Mouse (Mus musculus): Measurements from ENCODE around the gene Tma7. TPM values are rescaled to one million over a fixed set of nuclear protein-coding genes. Genes with fewer than 3 reads are reported as not detected.

Gene Tma7
- polyA plus RNA-seq, 1 experiment from 2014 or later: 719 TPM

- Histone ChIP-seq H3K27me3 (ENCODE audit: control insufficient read depth, insufficient read depth, low read length) (no peaks in the 10 kb centered on the region), H3K4me3 (ENCODE audit: low read depth, low read length) (no peak overlapping the region), H3K27ac (ENCODE audit: low read depth, low read length) (no peak overlapping the region), H3K9ac (ENCODE audit: low read length) (no peak overlapping the region), H3K36me3 (ENCODE audit: control insufficient read depth, insufficient read depth, low read length) (peaks cover 16% of the 10 kb centered on the region), H3K9me3 (ENCODE audit: control insufficient read depth, low read length) (no peaks in the 10 kb centered on the region), H3K4me1 (ENCODE audit: control insufficient read depth, insufficient read depth, low read length) (peaks cover 3% of the 10 kb centered on the region; the same call in 1 of the 2 replicates), H3K4me2 (ENCODE audit: low read depth) (no peak overlapping the region)
- DNase-seq (ENCODE audit: low spot score) (no peak), ATAC-seq (ENCODE audit: insufficient read depth, low FRiP score, low TSS enrichment) (no peak)
- 92% methylated on average over 4 of the region's 4 CpGs for whole genome bisulfite sequencing
Observed at GRCm38 (mm10) chr9:109056916-109057315, 25.5 kb downstream of the Tma7 start.

GRCm38 (mm10) chr9:109056081-109056690 is 26.2 kb downstream of the Tma7 start:
- DNase-seq (ENCODE audit: low spot score) (no peak), ATAC-seq (ENCODE audit: insufficient read depth, low FRiP score, low TSS enrichment) (no peak)
- Histone ChIP-seq H3K4me3 (ENCODE audit: low read depth, low read length) (no peak overlapping the region), H3K4me2 (ENCODE audit: low read depth) (no peak overlapping the region), H3K27ac (ENCODE audit: low read depth, low read length) (no peak overlapping the region), H3K9ac (ENCODE audit: low read length) (no peak overlapping the region), H3K36me3 (ENCODE audit: control insufficient read depth, insufficient read depth, low read length) (peaks cover 15% of the 10 kb centered on the region), H3K4me1 (ENCODE audit: control insufficient read depth, insufficient read depth, low read length) (peaks cover 3% of the 10 kb centered on the region; the same call in 1 of the 2 replicates), H3K9me3 (ENCODE audit: control insufficient read depth, low read length) (no peaks in the 10 kb centered on the region), H3K27me3 (ENCODE audit: control insufficient read depth, insufficient read depth, low read length) (no peaks in the 10 kb centered on the region)
- WGBS: 94% methylated on average over 17 of the region's 17 CpGs

- no peak for ATAC-seq (ENCODE audit: insufficient read depth, low FRiP score, low TSS enrichment)
- Histone ChIP-seq H3K4me2 (ENCODE audit: low read depth) (peak overlapping the region; percentile 26; the same call in 1 of the 2 replicates), H3K4me3 (ENCODE audit: low read depth, low read length) (peak overlapping the region; percentile 12; the same call in 1 of the 2 replicates), H3K36me3 (ENCODE audit: control insufficient read depth, insufficient read depth, low read length) (peaks cover 15% of the 10 kb centered on the region), H3K9me3 (ENCODE audit: control insufficient read depth, low read length) (no peaks in the 10 kb centered on the region), H3K27ac (ENCODE audit: low read depth, low read length) (no peak overlapping the region), H3K27me3 (ENCODE audit: control insufficient read depth, insufficient read depth, low read length) (no peaks in the 10 kb centered on the region), H3K9ac (ENCODE audit: low read length) (peak overlapping the region; percentile 45; the same call in 1 of the 2 replicates), H3K4me1 (ENCODE audit: control insufficient read depth, insufficient read depth, low read length) (peaks cover 3% of the 10 kb centered on the region; the same call in 1 of the 2 replicates)
- DNase-seq (ENCODE audit: low spot score): no peak
- WGBS: 91% methylated on average over 12 of the region's 12 CpGs
Observed at GRCm38 (mm10) chr9:109055271-109056030, 26.9 kb downstream of the Tma7 start.

- peaks cover 3% of the 10 kb centered on the region; the same call in 1 of the 2 replicates for H3K4me1 ChIP-seq (ENCODE audit: control insufficient read depth, insufficient read depth, low read length)
- peak overlapping the region; percentile 12; the same call in 1 of the 2 replicates for H3K4me3 ChIP-seq (ENCODE audit: low read depth, low read length)
- H3K36me3 ChIP-seq (ENCODE audit: control insufficient read depth, insufficient read depth, low read length): peaks cover 12% of the 10 kb centered on the region
- 11% methylated on average over 7 of the region's 7 CpGs for WGBS
- H3K27me3 ChIP-seq (ENCODE audit: control insufficient read depth, insufficient read depth, low read length): no peaks in the 10 kb centered on the region
- H3K9me3 ChIP-seq (ENCODE audit: control insufficient read depth, low read length): no peaks in the 10 kb centered on the region
- H3K9ac ChIP-seq (ENCODE audit: low read length): peak overlapping the region; percentile 45
- ATAC-seq (ENCODE audit: insufficient read depth, low FRiP score, low TSS enrichment): no peak
- no peak overlapping the region for H3K27ac ChIP-seq (ENCODE audit: low read depth, low read length)
- peak overlapping the region; percentile 26 for H3K4me2 ChIP-seq (ENCODE audit: low read depth)
- peak; percentile 47 for DNase-seq (ENCODE audit: low spot score)
Observed at GRCm38 (mm10) chr9:109054712-109055111, 27.7 kb downstream of the Tma7 start.

DNA sequence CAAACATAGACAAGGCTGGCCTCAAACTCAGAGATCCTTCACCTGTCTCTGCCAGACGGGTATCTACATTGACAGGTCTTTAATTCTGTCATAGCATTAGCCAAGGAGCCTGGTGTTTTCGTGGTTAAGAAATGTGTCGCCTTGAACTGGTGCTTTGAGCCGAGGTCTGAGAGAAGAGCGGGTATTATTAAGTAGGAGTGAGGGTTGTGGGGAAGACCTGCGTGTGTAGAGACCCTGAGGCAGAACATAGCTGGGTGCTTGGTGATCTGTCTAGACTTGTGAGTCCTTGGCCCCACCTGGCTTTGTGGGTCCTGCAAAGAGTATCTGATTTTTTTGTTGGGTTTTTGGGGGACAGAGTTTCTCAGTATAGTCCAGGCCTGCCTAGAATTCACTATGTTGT is 28.5 kb downstream of the Tma7 start:
- Histone ChIP-seq H3K27me3 (ENCODE audit: control insufficient read depth, insufficient read depth, low read length) (no peaks in the 10 kb centered on the region), H3K4me3 (ENCODE audit: low read depth, low read length) (no peak overlapping the region), H3K9me3 (ENCODE audit: control insufficient read depth, low read length) (no peaks in the 10 kb centered on the region), H3K27ac (ENCODE audit: low read depth, low read length) (no peak overlapping the region), H3K4me2 (ENCODE audit: low read depth) (no peak overlapping the region), H3K4me1 (ENCODE audit: control insufficient read depth, insufficient read depth, low read length) (peaks cover 3% of the 10 kb centered on the region; the same call in 1 of the 2 replicates), H3K9ac (ENCODE audit: low read length) (no peak overlapping the region), H3K36me3 (ENCODE audit: control insufficient read depth, insufficient read depth, low read length) (peaks cover 12% of the 10 kb centered on the region)
- DNase-seq (ENCODE audit: low spot score) (no peak), ATAC-seq (ENCODE audit: insufficient read depth, low FRiP score, low TSS enrichment) (no peak)
- WGBS: 82% methylated on average over 6 of the region's 6 CpGs

DNA sequence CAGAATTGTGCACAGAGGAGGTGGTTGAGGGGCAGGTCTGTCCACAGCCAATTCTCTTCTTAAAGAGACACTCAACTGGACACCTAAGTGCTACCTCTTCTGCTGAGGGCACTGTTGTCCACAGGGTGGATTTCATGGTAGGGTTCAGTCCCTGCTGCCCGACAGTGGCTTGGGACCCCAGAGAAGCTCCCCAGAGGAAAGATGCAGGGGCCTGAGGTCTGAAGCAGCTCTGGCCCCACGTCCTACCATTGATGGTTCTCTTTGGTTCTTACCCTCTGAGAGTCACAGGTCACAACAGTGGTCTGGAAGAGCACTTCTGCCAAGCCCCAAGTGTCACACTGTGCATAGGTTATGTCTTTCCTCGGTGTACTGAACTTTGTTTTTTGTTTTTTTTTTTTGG is 29.0 kb downstream of the Tma7 start:
- peaks cover 10% of the 10 kb centered on the region for H3K36me3 ChIP-seq (ENCODE audit: control insufficient read depth, insufficient read depth, low read length)
- 87% methylated on average over 3 of the region's 3 CpGs for WGBS
- no peak for ATAC-seq (ENCODE audit: insufficient read depth, low FRiP score, low TSS enrichment)
- DNase-seq (ENCODE audit: low spot score): no peak
- no peak overlapping the region for H3K4me2 ChIP-seq (ENCODE audit: low read depth)
- H3K9me3 ChIP-seq (ENCODE audit: control insufficient read depth, low read length): no peaks in the 10 kb centered on the region
- no peak overlapping the region for H3K4me3 ChIP-seq (ENCODE audit: low read depth, low read length)
- peaks cover 3% of the 10 kb centered on the region; the same call in 1 of the 2 replicates for H3K4me1 ChIP-seq (ENCODE audit: control insufficient read depth, insufficient read depth, low read length)
- no peaks in the 10 kb centered on the region for H3K27me3 ChIP-seq (ENCODE audit: control insufficient read depth, insufficient read depth, low read length)
- H3K27ac ChIP-seq (ENCODE audit: low read depth, low read length): no peak overlapping the region
- no peak overlapping the region for H3K9ac ChIP-seq (ENCODE audit: low read length)

DNA sequence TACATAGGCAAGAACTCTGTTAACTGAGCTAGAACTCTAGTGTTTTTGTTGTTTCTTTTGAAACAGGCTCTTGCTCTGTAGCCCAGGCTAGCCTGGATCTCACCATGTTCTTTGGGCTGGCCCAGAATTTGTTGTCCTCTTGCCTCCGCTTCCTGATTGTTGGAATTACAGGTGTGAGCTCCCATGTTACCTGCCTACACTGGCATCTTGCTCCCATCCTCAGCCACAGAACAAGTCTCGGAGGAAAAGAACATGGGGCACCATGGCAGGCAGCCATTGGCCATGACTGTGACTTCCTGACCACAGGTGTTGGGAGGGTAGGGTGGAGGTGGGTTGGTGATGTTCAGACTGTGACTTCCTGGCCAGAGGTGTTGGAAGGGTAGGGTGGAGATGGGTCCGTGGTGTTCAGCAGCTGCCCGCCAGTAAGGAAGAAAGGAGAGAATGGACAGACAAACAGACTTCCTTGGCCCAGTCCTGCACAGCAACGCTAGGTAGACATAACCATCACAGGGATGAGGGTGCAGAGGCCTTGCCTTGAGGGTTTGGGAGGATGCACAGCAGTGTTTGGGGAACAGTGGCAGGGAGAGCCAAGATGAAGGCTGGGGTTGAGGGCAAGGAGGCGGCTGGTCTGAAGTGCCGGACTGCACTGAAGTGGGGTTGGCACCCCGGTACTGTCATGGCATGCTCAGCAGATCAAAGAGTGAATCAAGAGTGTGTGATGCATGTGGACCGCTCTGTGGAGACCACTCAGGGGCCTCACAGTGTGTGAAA is 29.7 kb downstream of the Tma7 start:
- Histone ChIP-seq H3K36me3 (ENCODE audit: control insufficient read depth, insufficient read depth, low read length) (peaks cover 3% of the 10 kb centered on the region), H3K4me3 (ENCODE audit: low read depth, low read length) (no peak overlapping the region), H3K4me1 (ENCODE audit: control insufficient read depth, insufficient read depth, low read length) (peaks cover 3% of the 10 kb centered on the region; the same call in 1 of the 2 replicates), H3K9me3 (ENCODE audit: control insufficient read depth, low read length) (no peaks in the 10 kb centered on the region), H3K27me3 (ENCODE audit: control insufficient read depth, insufficient read depth, low read length) (no peaks in the 10 kb centered on the region), H3K9ac (ENCODE audit: low read length) (no peak overlapping the region), H3K27ac (ENCODE audit: low read depth, low read length) (no peak overlapping the region), H3K4me2 (ENCODE audit: low read depth) (no peak overlapping the region)
- WGBS: 92% methylated on average over 9 of the region's 9 CpGs
- ATAC-seq (ENCODE audit: insufficient read depth, low FRiP score, low TSS enrichment): no peak
- DNase-seq (ENCODE audit: low spot score): no peak

- Histone ChIP-seq H3K4me3 (ENCODE audit: low read depth, low read length) (no peak overlapping the region), H3K36me3 (ENCODE audit: control insufficient read depth, insufficient read depth, low read length) (no peaks in the 10 kb centered on the region; the same call in 1 of the 2 replicates), H3K9ac (ENCODE audit: low read length) (no peak overlapping the region), H3K4me1 (ENCODE audit: control insufficient read depth, insufficient read depth, low read length) (peaks cover 3% of the 10 kb centered on the region; the same call in 1 of the 2 replicates), H3K9me3 (ENCODE audit: control insufficient read depth, low read length) (no peaks in the 10 kb centered on the region), H3K4me2 (ENCODE audit: low read depth) (no peak overlapping the region), H3K27me3 (ENCODE audit: control insufficient read depth, insufficient read depth, low read length) (no peaks in the 10 kb centered on the region), H3K27ac (ENCODE audit: low read depth, low read length) (no peak overlapping the region)
- WGBS: 92% methylated on average over 10 of the region's 10 CpGs
- DNase-seq (ENCODE audit: low spot score): no peak
- no peak for ATAC-seq (ENCODE audit: insufficient read depth, low FRiP score, low TSS enrichment)
Observed at GRCm38 (mm10) chr9:109051651-109052489, 30.5 kb downstream of the Tma7 start.

All from neural tube, embryonic 11.5 days (tissue).